Mouse (Mus musculus) stomach, postnatal 0 days (tissue): ENCODE measurements around the gene Cdc42ep2. TPM values are rescaled to one million over a fixed set of nuclear protein-coding genes. Genes with fewer than 3 reads are reported as not detected.

Experiments
- ATAC-seq: fragments of 200-750 bp; cut with Nextera tagmentation; 2 replicates; pipeline ENCODE4 v1.8.0; 2017; ENCODE audit not compliant: low FRiP score, low TSS enrichment
- DNase-seq: peaks from one replicate; pipeline ENCODE4 v3.0.0-alpha.2; 2016; ENCODE audit warnings: low spot score
- H3K27ac ChIP-seq: fragments of 300-500 bp; sonication (generic); replicated peaks from 2 replicates; pipeline ENCODE4 v1.5.1; 2014; ENCODE audit warnings: mild to moderate bottlenecking, control low read depth
- H3K27me3 ChIP-seq: fragments of 300-500 bp; sonication (generic); 2 replicates; pipeline ENCODE4 v1.6.1; 2014; ENCODE audit warnings: low read length; ENCODE audit not compliant: control insufficient read depth, insufficient read depth
- H3K36me3 ChIP-seq: fragments of 300-500 bp; sonication (generic); 2 replicates; pipeline ENCODE4 v1.6.1; 2014; ENCODE audit warnings: low read length, mixed read lengths; ENCODE audit not compliant: control insufficient read depth, insufficient read depth
- H3K4me1 ChIP-seq: fragments of 300-500 bp; sonication (generic); replicated peaks from 2 replicates; pipeline ENCODE4 v1.6.1; 2014; ENCODE audit warnings: antibody characterized with exemption; ENCODE audit not compliant: control insufficient read depth, insufficient read depth
- H3K4me2 ChIP-seq: fragments of 300-500 bp; sonication (generic); replicated peaks from 2 replicates; pipeline ENCODE4 v1.6.1; 2014; ENCODE audit warnings: low read depth, mild to moderate bottlenecking, control low read depth, moderate library complexity
- H3K4me3 ChIP-seq: fragments of 300-500 bp; sonication (generic); 2 replicates; pipeline ENCODE4 v1.5.1; 2014; ENCODE audit warnings: low read depth, low read length, control low read depth
- H3K9ac ChIP-seq: fragments of 300-500 bp; sonication (generic); 2 replicates; pipeline ENCODE4 v1.6.1; 2014; ENCODE audit warnings: mild to moderate bottlenecking, low read length, control low read depth, mixed read lengths
- H3K9me3 ChIP-seq: fragments of 300-500 bp; sonication (generic); 2 replicates; pipeline ENCODE4 v1.6.1; 2016; ENCODE audit warnings: low read length; ENCODE audit not compliant: control insufficient read depth
- CTCF ChIP-seq: IDR thresholded peaks from 2 replicates; pipeline ENCODE4 v1.5.1; 2016; ENCODE audit warnings: antibody characterized with exemption, low read depth, mild to moderate bottlenecking, moderate library complexity
- EP300 ChIP-seq: optimal IDR thresholded peaks from 2 replicates; pipeline ENCODE3; 2016; ENCODE audit warnings: antibody characterized with exemption
- WGBS: fragments of 180-500 bp; shearing (Covaris S2); extraction: QIAGEN DNeasy Blood & Tissue Kit; methylation state at CpG from one replicate; pipeline ENCODE4 v1.1.7; 2014; 5-methylcytosine and 5-hydroxymethylcytosine counted together
- polyA plus RNA-seq: library from polyadenylated mRNA; unstranded; fragments of >200 nt; fragmentation: Nextera tagmentation; extraction: Ambion mirVana; gene quantifications from 2 replicates; pipeline ENCODE4 v1.2.1, GENCODE M21; 2015

The Cdc42ep2 gene
- polyA plus RNA-seq, 1 experiment from 2014 or later = 7.9 TPM

GRCm38 (mm10) chr19:5874391-5874968 lies 50.1 kb downstream of the Cdc42ep2 start:
- WGBS = 7% methylated on average over 13 of the region's 13 CpGs
- H3K4me2 ChIP-seq = peak overlapping the region; percentile 93
- TF ChIP-seq EP300 (no peak), CTCF (no peak)
- peak overlapping the region; percentile 76 for H3K4me3 ChIP-seq
- H3K9me3 ChIP-seq = no peaks in the 10 kb centered on the region
- no peaks in the 10 kb centered on the region; the same call in 1 of the 2 replicates for H3K4me1 ChIP-seq
- DNase-seq (no peak), ATAC-seq (no peak)
- H3K27ac ChIP-seq = peak overlapping the region; percentile 73
- H3K36me3 ChIP-seq = no peaks in the 10 kb centered on the region; the same call in 1 of the 2 replicates
- peak overlapping the region; percentile 84 for H3K9ac ChIP-seq
- H3K27me3 ChIP-seq = no peaks in the 10 kb centered on the region

GRCm38 (mm10) chr19:5872931-5873556 lies 51.6 kb downstream of the Cdc42ep2 start:
- ATAC-seq (no peak), DNase-seq (no peak)
- Histone ChIP-seq H3K27me3 (no peaks in the 10 kb centered on the region), H3K27ac (no peak overlapping the region), H3K4me2 (no peak overlapping the region), H3K9ac (no peak overlapping the region), H3K4me3 (no peak overlapping the region), H3K4me1 (no peaks in the 10 kb centered on the region; the same call in 1 of the 2 replicates), H3K36me3 (no peaks in the 10 kb centered on the region; the same call in 1 of the 2 replicates), H3K9me3 (no peaks in the 10 kb centered on the region)
- TF ChIP-seq EP300 = no peak
- TF ChIP-seq CTCF = no peak
- 83% methylated on average over 19 of the region's 19 CpGs for WGBS

GRCm38 (mm10) chr19:5872528-5872927 lies 52.1 kb downstream of the Cdc42ep2 start:
- Histone ChIP-seq H3K27ac (no peak overlapping the region), H3K9ac (no peak overlapping the region), H3K27me3 (no peaks in the 10 kb centered on the region), H3K4me2 (no peak overlapping the region), H3K36me3 (no peaks in the 10 kb centered on the region; the same call in 1 of the 2 replicates), H3K4me1 (no peaks in the 10 kb centered on the region; the same call in 1 of the 2 replicates), H3K4me3 (no peak overlapping the region), H3K9me3 (no peaks in the 10 kb centered on the region)
- no peak for TF ChIP-seq EP300
- TF ChIP-seq CTCF = no peak
- ATAC-seq (no peak), DNase-seq (no peak)
- 84% methylated on average over 4 of the region's 4 CpGs for WGBS

GRCm38 (mm10) chr19:5871683-5872082 lies 52.9 kb downstream of the Cdc42ep2 start:
- Histone ChIP-seq H3K27me3 (no peaks in the 10 kb centered on the region), H3K27ac (peak overlapping the region; percentile 58), H3K4me3 (no peak overlapping the region), H3K4me1 (no peaks in the 10 kb centered on the region; the same call in 1 of the 2 replicates), H3K4me2 (no peak overlapping the region), H3K36me3 (no peaks in the 10 kb centered on the region; the same call in 1 of the 2 replicates), H3K9me3 (no peaks in the 10 kb centered on the region), H3K9ac (0 out of 2 replicates have a peak overlapping the region, but pooled peaks have one; percentile 27)
- DNase-seq = no peak
- no peak for TF ChIP-seq EP300
- no peak for TF ChIP-seq CTCF
- no peak for ATAC-seq
- WGBS = 44% methylated on average over 6 of the region's 6 CpGs

- Histone ChIP-seq H3K4me1 (no peaks in the 10 kb centered on the region; the same call in 1 of the 2 replicates), H3K36me3 (no peaks in the 10 kb centered on the region; the same call in 1 of the 2 replicates), H3K9me3 (no peaks in the 10 kb centered on the region), H3K27ac (peak overlapping the region; percentile 58), H3K4me3 (no peak overlapping the region), H3K9ac (peak overlapping the region; percentile 27; the same call in 1 of the 2 replicates), H3K4me2 (no peak overlapping the region), H3K27me3 (no peaks in the 10 kb centered on the region)
- TF ChIP-seq CTCF = no peak
- TF ChIP-seq EP300 = no peak
- DNase-seq (no peak), ATAC-seq (0 out of 2 replicates have a peak, but pooled peaks have one; percentile 7)
- 30% methylated on average over 7 of the region's 7 CpGs for WGBS
Measured at GRCm38 (mm10) chr19:5871273-5871672, 53.3 kb downstream of the Cdc42ep2 start.

GRCm38 (mm10) chr19:5868096-5868495 lies 56.5 kb downstream of the Cdc42ep2 start:
- ATAC-seq = no peak
- no peak overlapping the region for H3K4me2 ChIP-seq
- H3K27me3 ChIP-seq = no peaks in the 10 kb centered on the region
- H3K4me1 ChIP-seq = no peaks in the 10 kb centered on the region
- WGBS = 69% methylated on average over 6 of the region's 6 CpGs
- no peak overlapping the region for H3K9ac ChIP-seq
- H3K36me3 ChIP-seq = peaks cover 3% of the 10 kb centered on the region
- DNase-seq = no peak
- H3K4me3 ChIP-seq = no peak overlapping the region
- TF ChIP-seq CTCF (no peak), EP300 (no peak)
- no peak overlapping the region for H3K27ac ChIP-seq
- H3K9me3 ChIP-seq = no peaks in the 10 kb centered on the region

Other genes starting within 250 kb of the Cdc42ep2 start
- gene Map3k11, start 236.1 kb downstream of the Cdc42ep2 start, polyA plus RNA-seq = 14.0 and 16.5 TPM in 2 replicates
- 6.5 and 7.9 TPM in 2 replicates for gene Pcnx3, start 235.9 kb downstream of the Cdc42ep2 start, polyA plus RNA-seq
- gene Kcnk7, start 220.4 kb downstream of the Cdc42ep2 start, polyA plus RNA-seq = 8.4 and 9.5 TPM in 2 replicates
- 28.0 and 29.5 TPM in 2 replicates for gene Ehbp1l1, start 198.5 kb downstream of the Cdc42ep2 start, polyA plus RNA-seq
- 51.9 and 52.1 TPM in 2 replicates for gene Fam89b, start 195.2 kb downstream of the Cdc42ep2 start, polyA plus RNA-seq
- gene Ltbp3, start 183.9 kb downstream of the Cdc42ep2 start, polyA plus RNA-seq = 15.7 and 26.9 TPM in 2 replicates
- gene Scyl1, start 153.4 kb downstream of the Cdc42ep2 start, polyA plus RNA-seq = 38.1 and 40.9 TPM in 2 replicates
- 13.8 and 18.8 TPM in 2 replicates for gene Frmd8, start 49.5 kb downstream of the Cdc42ep2 start, polyA plus RNA-seq
- gene Slc25a45, start 47.0 kb downstream of the Cdc42ep2 start, polyA plus RNA-seq = 2.9 and 3.2 TPM in 2 replicates
- 0.77 and 1.0 TPM in 2 replicates for gene Tigd3, start 30.7 kb downstream of the Cdc42ep2 start, polyA plus RNA-seq
- gene Dpf2, start 11.8 kb downstream of the Cdc42ep2 start, polyA plus RNA-seq = 47.0 and 54.9 TPM in 2 replicates
- 20.4 and 21.2 TPM in 2 replicates for gene Pola2, start 39.4 kb upstream of the Cdc42ep2 start, polyA plus RNA-seq
- gene Slc22a20, start 61.3 kb upstream of the Cdc42ep2 start, polyA plus RNA-seq = not detected in 2 replicates
- 21.2 and 21.4 TPM in 2 replicates for gene Capn1, start 91.1 kb upstream of the Cdc42ep2 start, polyA plus RNA-seq
- 18.5 and 21.1 TPM in 2 replicates for gene Syvn1, start 121.8 kb upstream of the Cdc42ep2 start, polyA plus RNA-seq
- gene Mrpl49, start 133.0 kb upstream of the Cdc42ep2 start, polyA plus RNA-seq = 35.0 and 36.6 TPM in 2 replicates
- 818 and 857 TPM in 2 replicates for gene Fau, start 133.0 kb upstream of the Cdc42ep2 start, polyA plus RNA-seq
- 31.8 and 33.2 TPM in 2 replicates for gene Znhit2, start 136.4 kb upstream of the Cdc42ep2 start, polyA plus RNA-seq
- 17.9 and 19.7 TPM in 2 replicates for gene Tm7sf2, start 143.6 kb upstream of the Cdc42ep2 start, polyA plus RNA-seq
- 43.2 and 48.9 TPM in 2 replicates for gene Vps51, start 152.4 kb upstream of the Cdc42ep2 start, polyA plus RNA-seq
- not detected in 2 replicates for gene Tmem262, start 155.2 kb upstream of the Cdc42ep2 start, polyA plus RNA-seq
- gene Gm28374, start 157.4 kb upstream of the Cdc42ep2 start, polyA plus RNA-seq = 0.52 and 1.0 TPM in 2 replicates
- gene Zfpl1, start 160.1 kb upstream of the Cdc42ep2 start, polyA plus RNA-seq = 58.4 and 62.5 TPM in 2 replicates
- 7.9 and 8.1 TPM in 2 replicates for gene Cdca5, start 160.2 kb upstream of the Cdc42ep2 start, polyA plus RNA-seq
- not detected in 2 replicates for gene AC131692.1, start 169.6 kb upstream of the Cdc42ep2 start, polyA plus RNA-seq
- gene Naaladl1, start 181.0 kb upstream of the Cdc42ep2 start, polyA plus RNA-seq = 0.05 and 0.07 TPM in 2 replicates
- gene Sac3d1, start 193.8 kb upstream of the Cdc42ep2 start, polyA plus RNA-seq = 26.8 and 29.4 TPM in 2 replicates
- gene Snx15, start 203.5 kb upstream of the Cdc42ep2 start, polyA plus RNA-seq = 24.7 and 25.0 TPM in 2 replicates
- gene Batf2, start 216.2 kb upstream of the Cdc42ep2 start, polyA plus RNA-seq = 0.49 and 0.52 TPM in 2 replicates
- gene Arl2, start 216.7 kb upstream of the Cdc42ep2 start, polyA plus RNA-seq = 74.0 and 77.2 TPM in 2 replicates